Mouse (Mus musculus) brain, adult 2 months (tissue): Measurements from ENCODE around the gene Gtf2h4.

Experiments used
- DNase-seq: peaks from one replicate; pipeline ENCODE4 v3.0.0; 2011; ENCODE audit warnings: low read depth, low spot score

Gene Gtf2h4

DNA sequence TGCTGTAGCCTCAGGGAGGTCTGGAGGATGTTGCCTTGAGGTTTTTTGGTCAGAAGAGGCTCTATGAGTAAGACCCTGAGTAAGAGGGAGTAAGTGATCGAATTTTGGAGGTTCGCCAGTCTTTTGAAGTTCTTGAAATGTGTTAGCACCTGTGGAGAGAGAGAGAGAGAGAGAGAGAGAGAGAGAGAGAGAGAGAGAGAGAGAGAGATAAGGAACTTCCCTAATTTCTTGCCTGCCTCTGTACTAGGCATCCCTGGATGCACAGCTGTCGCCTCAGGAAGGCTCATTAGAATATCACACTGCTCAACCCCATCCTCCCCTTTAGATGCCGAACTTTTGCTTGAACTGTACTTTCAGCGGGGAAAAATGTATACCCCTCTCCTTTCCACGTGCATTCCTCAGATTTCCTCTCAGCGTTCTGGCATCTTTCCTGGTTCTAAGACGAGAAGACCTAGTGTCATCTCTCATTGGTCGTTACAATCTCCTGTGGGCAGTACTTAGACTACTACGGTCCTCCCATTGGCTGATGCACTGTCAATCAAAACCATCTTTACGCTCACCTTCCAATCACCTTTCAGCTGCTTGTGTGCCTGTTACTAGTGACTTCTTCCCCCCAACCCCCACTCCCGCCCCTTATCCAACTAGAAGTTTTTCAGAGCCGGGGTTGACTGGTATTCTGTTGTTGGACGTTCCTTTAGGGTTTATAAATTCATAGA, 34.9 kb downstream of the Gtf2h4 start:
- peak; percentile 84 for DNase-seq

DNA sequence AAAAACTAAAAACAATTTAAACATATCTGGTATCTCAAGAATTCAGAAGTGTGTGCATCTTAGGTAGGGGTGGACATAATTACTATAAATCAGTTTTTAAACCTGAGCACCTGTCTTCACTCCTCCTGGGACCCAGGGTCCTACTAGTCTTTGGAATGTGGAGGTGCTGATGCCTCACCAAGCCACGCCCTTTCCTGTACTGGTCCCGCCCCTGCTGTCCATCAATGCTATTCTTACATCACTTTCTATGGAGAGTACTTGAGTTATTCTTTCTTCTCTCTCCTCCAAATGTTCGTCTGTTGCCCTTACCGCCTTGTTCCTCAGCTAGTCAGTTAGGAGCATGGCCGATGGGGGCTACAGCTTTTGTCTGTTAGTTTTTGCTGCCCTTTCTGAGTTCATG, 37.2 kb downstream of the Gtf2h4 start:
- peak; percentile 71 for DNase-seq

DNA sequence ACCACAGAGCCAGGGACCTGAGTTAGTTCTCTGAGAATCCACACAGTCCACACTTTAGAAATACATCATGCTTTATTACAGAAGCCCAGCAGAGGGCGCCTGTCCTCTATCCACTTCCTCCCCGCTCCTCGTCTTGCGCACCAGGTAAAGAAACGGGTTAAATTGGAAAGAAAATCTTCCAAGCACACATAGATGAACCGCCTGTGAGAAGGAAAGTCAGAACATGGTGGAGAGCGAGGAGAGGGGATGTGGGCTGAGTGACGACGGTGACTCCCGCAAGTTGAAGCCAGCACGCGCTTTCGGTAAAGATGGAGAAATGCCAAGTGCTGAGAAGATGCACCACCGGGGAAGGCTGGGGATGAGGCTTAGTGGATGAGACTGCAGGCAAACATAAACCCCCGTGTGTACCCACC, 37.8 kb downstream of the Gtf2h4 start:
- peak; percentile 90 for DNase-seq

DNA sequence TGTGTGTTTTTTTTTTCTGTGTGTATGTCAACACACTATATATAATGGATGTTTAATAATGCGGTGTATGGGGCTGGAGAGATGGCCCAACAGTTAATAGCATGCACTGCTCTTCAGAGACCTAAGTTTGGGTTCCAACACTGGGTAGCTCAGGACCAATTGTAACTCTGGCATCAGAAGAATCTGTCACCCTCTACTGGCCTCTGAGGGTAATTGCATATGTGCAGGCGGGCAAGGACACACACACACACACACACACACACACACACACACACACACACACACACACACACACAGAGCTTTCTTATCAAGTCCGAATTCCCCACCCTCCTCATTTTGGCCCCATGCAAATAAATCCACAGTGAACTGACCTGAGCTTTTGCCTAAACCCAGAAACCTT, 38.3 kb downstream of the Gtf2h4 start:
- DNase-seq, result peak; percentile 38

DNA sequence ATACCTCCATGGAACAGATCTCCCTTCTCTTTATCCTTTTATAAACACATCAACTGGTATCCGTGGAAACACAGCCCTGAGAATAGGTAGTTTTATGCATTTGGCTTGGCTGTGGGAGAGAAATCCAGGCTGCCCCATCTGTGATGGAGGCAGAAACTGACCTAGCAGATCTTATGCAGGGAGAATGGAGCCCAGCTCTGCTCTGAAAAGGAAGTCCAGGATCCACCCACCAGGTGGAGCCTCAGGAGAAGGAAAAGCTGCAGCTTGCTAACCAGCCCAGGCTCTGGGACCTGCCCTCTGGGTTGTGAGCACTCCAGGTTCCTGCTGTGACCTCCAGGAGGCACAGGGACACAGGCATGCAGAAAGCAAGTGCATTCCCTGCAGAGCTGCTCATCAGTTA, 39.5 kb downstream of the Gtf2h4 start:
- DNase-seq, result peak; percentile 87

DNA sequence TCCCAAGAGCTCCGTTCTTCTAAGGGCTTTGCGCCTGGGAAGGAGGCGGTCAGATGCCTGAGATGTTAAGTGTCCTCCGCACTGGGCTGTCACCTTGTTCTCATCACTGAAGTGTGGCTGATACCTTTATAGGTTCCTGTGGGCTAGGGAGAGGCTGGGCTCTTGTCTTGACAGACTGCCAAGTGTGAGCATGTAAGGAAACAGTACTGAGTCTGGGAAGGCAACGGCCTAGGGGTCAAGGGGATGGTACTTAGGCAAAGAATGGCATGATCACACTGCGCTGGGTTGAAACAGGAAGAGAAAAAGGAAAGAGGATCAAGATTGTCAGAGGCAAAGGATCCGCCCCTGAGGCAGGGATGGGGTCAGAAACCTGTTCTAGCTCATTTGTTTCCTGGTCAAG, 47.0 kb downstream of the Gtf2h4 start, which contains the start of gene Gm9573:
TSS of gene Gm9573 (minus strand) at position 101 of the 400 bp plus-strand sequence.
- DNase-seq, result no peak
